Mouse (Mus musculus) thymus, adult 2 months (tissue): Measurements from ENCODE around the gene Rtn1.

Experiments used
- CTCF ChIP-seq: fragments of 200-500 bp; IDR thresholded peaks from 2 replicates; pipeline ENCODE4 v1.5.1; 2012; ENCODE audit warnings: mild to moderate bottlenecking, control low read depth, low read length, moderate library complexity, borderline replicate concordance; ENCODE audit not compliant: control insufficient read depth, poor library complexity, insufficient read depth; ENCODE audit errors: extremely low read depth
- POLR2A ChIP-seq: fragments of 200-500 bp; IDR thresholded peaks from 2 replicates; pipeline ENCODE4 v1.6.1; 2012; ENCODE audit warnings: mild to moderate bottlenecking, low read length, control low read depth, moderate library complexity; ENCODE audit not compliant: control insufficient read depth, poor library complexity, insufficient read depth; ENCODE audit errors: extremely low read depth

- TF ChIP-seq POLR2A (no peak), CTCF (no peak)
These were observed 210.8 kb downstream of the Rtn1 start for GRCm38 (mm10) chr12:72197925-72198486.
